Mouse (Mus musculus): ENCODE measurements around the gene 4930469K13Rik.
"Not testable (repeated sequence)": the region's sequence is repeated elsewhere in the genome, so short reads cannot be mapped to it uniquely, and the experiment has no call there.

4930469K13Rik gene

DNA sequence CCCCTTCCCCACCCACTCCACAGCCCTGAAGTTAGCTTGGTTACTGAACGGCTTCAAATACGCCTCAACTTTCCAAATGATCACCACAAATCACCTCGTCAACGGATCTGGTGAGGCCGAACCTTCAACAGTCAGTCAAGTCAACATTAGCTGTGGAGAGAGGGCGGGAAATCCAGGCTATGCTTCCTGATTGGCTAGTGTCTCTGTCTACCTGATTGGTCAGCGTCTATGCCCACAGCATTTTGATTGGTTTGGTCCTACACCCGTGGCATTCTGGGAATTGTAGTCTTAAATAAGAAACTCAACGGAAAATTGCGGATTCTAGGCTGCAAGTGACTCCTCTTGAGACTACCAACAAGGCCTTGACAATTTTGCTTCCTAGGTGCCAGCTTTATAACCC, at the start of gene 4930469K13Rik:
TSS of gene 4930469K13Rik (minus strand) at position 133 of the 400 bp plus-strand sequence.
- DNase-seq: no peak

GRCm38 (mm10) chr11:34146934-34147333, 48.6 kb upstream of the 4930469K13Rik start:
- DNase-seq: no peak

- DNase-seq: no peak
These were observed 46.1 kb upstream of the 4930469K13Rik start for GRCm38 (mm10) chr11:34144421-34144820.

GRCm38 (mm10) chr11:34143984-34144383, 45.6 kb upstream of the 4930469K13Rik start:
- no peak for DNase-seq

- no peak for DNase-seq
These were observed 40.9 kb upstream of the 4930469K13Rik start for GRCm38 (mm10) chr11:34139296-34139695.

GRCm38 (mm10) chr11:34128412-34128811, 30.1 kb upstream of the 4930469K13Rik start:
- no peak for DNase-seq

DNA sequence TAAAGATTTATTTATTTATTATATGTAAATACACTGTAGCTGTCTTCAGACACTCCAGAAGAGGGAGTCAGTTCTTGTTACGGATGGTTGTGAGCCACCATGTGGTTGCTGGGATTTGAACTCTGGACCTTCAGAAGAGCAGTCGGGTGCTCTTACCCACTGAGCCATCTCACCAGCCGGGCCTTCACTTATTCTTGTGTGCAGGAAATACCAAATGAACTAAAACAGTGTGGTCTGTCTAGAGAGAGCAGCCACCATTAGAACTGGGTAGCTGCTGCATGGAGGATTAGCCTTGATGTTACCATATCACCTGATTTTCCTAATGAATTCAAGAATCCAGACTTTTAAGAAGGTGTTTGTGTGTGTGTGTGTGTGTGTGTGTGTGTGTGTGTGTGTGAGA, 27.4 kb upstream of the 4930469K13Rik start:
- not testable (repeated sequence) for DNase-seq

DNA sequence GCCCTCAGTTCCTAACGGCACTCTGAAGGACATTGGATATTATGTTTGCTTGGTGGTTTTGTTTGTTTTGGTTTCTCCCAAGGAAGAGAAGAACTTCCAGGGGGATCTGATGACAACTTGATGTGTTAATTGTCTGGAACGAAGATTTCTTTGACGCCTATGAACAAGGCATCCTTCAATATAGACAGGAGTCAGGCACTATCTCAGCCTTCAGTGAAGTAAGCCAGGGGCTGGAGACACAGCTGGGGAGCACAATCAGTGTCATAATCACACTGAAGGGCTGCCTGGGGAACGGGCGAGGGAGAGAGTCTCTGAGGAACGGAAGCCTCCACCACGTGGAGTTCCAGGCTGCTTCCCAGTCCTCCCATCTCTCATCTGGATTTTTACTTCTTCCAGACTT, 26.5 kb upstream of the 4930469K13Rik start:
- no peak for DNase-seq

GRCm38 (mm10) chr11:34123147-34123546, 24.8 kb upstream of the 4930469K13Rik start:
- no peak for DNase-seq

DNA sequence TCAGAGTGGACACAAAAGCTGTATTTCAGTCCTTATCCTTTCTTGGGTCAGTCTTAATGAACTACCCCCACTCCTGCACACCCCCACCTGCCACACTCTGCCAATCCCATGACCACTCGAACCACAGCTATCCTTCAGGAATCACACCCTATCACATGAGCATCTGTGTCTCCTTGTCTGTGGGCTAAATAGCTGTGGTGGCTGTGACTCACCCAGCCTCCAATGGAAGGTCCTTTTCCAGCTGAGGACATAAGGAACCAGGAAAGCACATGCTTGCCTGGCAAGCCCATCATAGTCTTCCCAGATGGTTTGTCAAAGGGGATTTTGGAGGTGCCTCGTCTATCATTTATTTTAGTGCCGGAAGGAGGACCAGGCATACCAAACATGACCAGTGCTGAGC, 20.0 kb upstream of the 4930469K13Rik start:
- no peak for DNase-seq

GRCm38 (mm10) chr11:34117581-34117980, 19.2 kb upstream of the 4930469K13Rik start:
- DNase-seq: no peak

- no peak for DNase-seq
These were observed 18.3 kb upstream of the 4930469K13Rik start for GRCm38 (mm10) chr11:34116572-34117135.

DNA sequence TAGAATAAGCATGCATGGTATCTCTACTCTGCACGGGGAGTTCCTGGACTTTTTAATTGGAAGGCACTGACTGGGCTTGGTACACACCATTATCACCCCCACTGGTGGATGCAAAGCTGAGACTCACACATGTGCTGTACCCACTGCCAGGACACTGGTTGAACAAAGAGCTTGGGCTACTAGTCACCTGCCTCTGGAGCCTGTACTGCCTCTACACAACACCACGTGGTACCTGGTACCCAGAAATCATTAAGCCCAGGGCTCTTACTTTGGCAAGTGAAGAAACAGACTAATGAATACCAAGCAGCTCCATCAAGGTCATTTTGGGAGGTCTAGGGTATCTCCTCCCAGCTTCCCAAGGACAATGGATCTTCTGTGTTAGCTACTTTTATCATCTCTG, 15.4 kb upstream of the 4930469K13Rik start:
- DNase-seq: no peak

DNA sequence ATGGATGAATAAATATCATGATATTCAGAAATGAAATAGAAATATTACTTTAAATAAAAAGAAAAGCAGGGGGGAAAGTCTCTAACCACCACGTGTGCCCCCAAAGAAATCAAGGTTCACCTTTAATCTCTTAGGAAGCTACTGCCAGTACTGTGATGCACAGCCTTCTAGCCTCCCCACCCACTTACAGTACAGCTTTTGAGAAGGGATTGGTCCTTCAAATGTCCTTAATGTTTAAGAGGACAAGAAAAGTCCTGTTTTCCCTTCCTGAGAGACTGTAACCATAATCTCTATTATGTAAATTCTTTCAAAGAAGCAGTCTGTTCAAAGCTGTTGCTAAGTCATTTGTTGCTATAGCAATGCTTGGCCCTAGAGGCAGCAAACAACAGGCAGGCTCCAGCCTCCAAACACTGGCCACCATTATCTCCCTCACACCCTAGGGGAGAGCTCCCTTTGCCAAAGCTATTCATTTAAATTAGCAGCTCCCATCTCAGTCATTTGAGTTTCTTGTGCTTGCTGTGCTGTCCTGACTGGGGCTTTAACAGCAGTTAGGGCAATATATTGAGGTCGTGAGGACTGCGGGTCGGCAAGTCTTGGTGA, 14.5 kb upstream of the 4930469K13Rik start:
- DNase-seq: no peak

- no peak for DNase-seq
These were observed 13.6 kb upstream of the 4930469K13Rik start for GRCm38 (mm10) chr11:34111940-34112339.

DNA sequence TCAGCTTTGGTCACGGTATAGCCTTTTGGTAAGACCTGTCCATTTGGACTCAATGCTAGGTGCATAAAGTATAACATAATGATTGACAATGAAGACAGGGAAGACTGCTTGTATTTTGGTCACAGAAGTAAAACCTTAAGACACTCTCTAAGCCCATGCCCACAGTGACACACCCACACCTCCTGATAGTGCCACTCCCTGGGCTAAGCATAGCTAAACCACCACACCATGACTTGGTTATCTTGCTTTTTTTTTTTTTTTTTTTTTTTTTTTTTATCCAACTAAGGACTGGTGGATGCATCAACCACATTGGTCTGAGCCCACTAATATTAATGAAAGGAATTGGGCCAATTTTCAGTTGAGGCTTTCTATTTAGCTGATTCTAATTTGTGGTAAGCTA, 10.9 kb upstream of the 4930469K13Rik start:
- no peak for DNase-seq

DNA sequence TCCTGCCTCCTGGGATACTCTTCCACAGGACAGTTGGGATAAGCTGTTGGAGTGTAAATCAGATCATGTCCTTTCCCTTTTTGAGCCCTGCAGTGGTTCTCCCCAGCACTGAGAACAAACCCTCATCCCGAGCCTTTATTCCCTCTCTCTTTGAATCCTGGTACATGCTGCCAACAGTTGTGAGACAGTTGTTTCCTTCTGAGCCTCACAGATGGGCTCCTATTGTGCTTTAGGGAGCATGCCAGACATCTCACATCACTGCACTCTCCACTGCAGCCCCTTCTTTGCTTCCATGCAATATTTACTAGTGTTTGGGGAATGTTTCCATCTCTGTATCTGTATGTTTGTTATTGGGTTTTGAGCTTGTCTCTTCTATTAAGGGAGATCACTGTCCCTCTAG, 6.6 kb upstream of the 4930469K13Rik start:
- DNase-seq: no peak

DNA sequence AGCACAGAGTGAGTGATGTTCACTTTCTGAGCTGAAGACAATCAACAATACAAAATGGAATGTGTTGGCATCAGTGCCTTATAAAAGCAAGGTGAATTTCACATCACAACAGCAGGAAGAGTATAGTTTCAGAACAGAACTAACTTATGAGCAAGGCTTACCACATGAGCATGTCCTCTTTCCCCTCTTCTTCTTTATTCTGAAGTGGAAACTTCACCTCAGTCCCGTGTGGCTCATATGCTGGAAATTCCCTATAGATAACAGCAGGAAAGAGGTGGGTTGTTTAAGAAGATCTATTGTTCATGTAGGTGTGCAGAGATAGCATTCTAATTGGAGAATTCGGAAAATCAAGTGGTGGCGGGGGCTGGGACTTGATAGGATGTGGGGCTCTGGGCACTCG, 3.5 kb upstream of the 4930469K13Rik start:
- no peak for DNase-seq

DNA sequence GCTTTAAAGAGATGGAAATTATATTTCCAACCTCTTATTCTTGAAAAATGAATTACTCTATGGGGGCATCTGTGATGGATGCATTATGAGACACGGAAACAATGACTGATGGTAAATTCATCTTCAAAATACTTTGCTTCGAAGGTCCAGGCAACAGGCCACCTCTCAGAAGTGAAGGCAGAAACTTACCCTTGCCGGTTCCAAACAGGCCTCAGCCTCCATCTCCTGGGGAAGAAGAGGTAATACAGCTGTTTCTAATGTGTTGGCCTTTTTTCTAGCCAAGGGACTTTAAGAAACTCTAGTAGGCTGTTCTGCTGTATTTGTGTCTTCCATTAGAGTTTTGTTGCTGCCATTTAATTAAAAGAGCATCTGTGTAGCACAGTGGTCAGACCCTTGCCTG, 11.3 kb downstream of the 4930469K13Rik start:
- no peak for DNase-seq

GRCm38 (mm10) chr11:34086164-34086751, 12.1 kb downstream of the 4930469K13Rik start:
- DNase-seq: no peak

- no peak for DNase-seq
These were observed 13.7 kb downstream of the 4930469K13Rik start for GRCm38 (mm10) chr11:34084639-34085038.

DNA sequence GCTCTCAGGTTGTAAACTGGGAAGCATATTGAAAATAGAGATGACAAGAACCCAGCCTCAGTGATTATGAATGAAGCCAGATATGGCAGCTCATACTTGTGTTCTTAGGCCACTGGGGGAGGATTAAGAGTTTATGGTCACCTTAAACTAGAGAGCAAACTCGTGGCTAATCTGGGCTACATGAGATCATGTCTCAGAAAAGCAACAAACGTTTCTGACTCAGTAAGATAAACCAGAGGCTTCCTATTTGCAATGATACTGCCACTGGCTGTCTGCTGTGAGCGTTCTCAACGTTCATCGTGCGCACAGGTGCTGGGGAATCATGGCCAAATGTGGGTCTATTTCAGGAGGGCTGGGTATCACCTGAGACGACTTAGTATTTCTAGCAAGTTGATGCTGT, 14.6 kb downstream of the 4930469K13Rik start:
- DNase-seq: no peak

- DNase-seq: no peak
These were observed 18.6 kb downstream of the 4930469K13Rik start for GRCm38 (mm10) chr11:34079542-34080464.

GRCm38 (mm10) chr11:34078581-34078980, 19.8 kb downstream of the 4930469K13Rik start:
- no peak for DNase-seq
